Mouse (Mus musculus) lung, embryonic 15.5 days (tissue): ENCODE measurements around the gene Gja5. TPM values are rescaled to one million over a fixed set of nuclear protein-coding genes. Genes with fewer than 3 reads are reported as not detected.

Experiments used
- ATAC-seq: fragments of 200-750 bp; cut with Nextera tagmentation; 2 replicates; pipeline ENCODE4 v1.8.0; 2017; ENCODE audit warnings: moderate number of reproducible peaks, borderline replicate concordance; ENCODE audit not compliant: low FRiP score, low TSS enrichment; ENCODE audit errors: extremely low read depth
- H3K27ac ChIP-seq: fragments of 300-500 bp; sonication (generic); 2 replicates; pipeline ENCODE4 v1.5.1; 2015; ENCODE audit warnings: moderate library complexity, mild to moderate bottlenecking, inconsistent platforms
- H3K27me3 ChIP-seq: fragments of 300-500 bp; sonication (generic); 2 replicates; pipeline ENCODE4 v1.6.1; 2015; ENCODE audit warnings: inconsistent platforms
- H3K36me3 ChIP-seq: fragments of 300-500 bp; sonication (generic); 2 replicates; pipeline ENCODE4 v1.6.1; 2015; ENCODE audit warnings: inconsistent platforms
- H3K4me1 ChIP-seq: fragments of 300-500 bp; sonication (generic); 2 replicates; pipeline ENCODE4 v1.6.1; 2015; ENCODE audit warnings: inconsistent platforms
- H3K4me2 ChIP-seq: fragments of 300-500 bp; sonication (generic); 2 replicates; pipeline ENCODE4 v1.6.1; 2015; ENCODE audit warnings: inconsistent platforms, mild to moderate bottlenecking, moderate library complexity
- H3K4me3 ChIP-seq: fragments of 300-500 bp; sonication (generic); 2 replicates; pipeline ENCODE4 v1.5.1; 2015; ENCODE audit warnings: mild to moderate bottlenecking, inconsistent platforms
- H3K9ac ChIP-seq: fragments of 300-500 bp; sonication (generic); 2 replicates; pipeline ENCODE4 v1.6.1; 2015; ENCODE audit warnings: inconsistent platforms
- H3K9me3 ChIP-seq: fragments of 300-500 bp; sonication (generic); 2 replicates; pipeline ENCODE4 v1.6.1; 2016; ENCODE audit warnings: inconsistent platforms
- WGBS: fragments of 180-500 bp; shearing (Covaris S2); methylation state at CpG from one replicate; pipeline ENCODE4 v1.1.7; 2015; 5-methylcytosine and 5-hydroxymethylcytosine counted together
- polyA plus RNA-seq: library from polyadenylated mRNA; unstranded; fragments of >200 nt; fragmentation: Nextera tagmentation; extraction: Ambion mirVana; gene quantifications from 2 replicates; pipeline ENCODE4 v1.2.1, GENCODE M21; 2015

Gene Gja5
- polyA plus RNA-seq, 1 experiment from 2014 or later = 25.6 TPM

DNA sequence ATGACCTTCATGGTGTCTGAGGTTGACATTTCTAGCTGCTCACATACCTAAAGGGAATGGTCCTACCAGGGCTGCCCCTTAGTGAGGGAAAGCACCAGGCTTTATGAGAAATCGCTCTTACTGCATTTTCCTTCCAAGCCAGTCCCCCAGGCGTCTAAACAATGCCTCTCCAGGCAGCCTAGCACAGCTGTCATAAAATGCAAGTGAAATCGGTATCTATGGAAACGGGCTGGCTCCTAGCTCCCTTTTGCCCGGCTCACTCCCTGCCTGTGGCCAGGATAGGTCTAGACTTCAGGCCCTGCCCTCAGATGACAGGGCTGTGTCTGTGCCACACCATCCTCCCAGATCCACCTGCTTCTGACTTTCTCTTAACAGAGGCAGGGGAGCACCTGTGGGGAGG lies 33.1 kb downstream of the Gja5 start:
- WGBS = 27% methylated on average over 5 of the region's 5 CpGs
- Histone ChIP-seq H3K9me3 (no peaks in the 10 kb centered on the region), H3K27ac (no peak overlapping the region), H3K9ac (no peak overlapping the region), H3K27me3 (peaks cover 19% of the 10 kb centered on the region), H3K4me1 (0 out of 2 replicates have a peak, but pooled peaks cover 2% of the 10 kb centered on the region), H3K4me2 (no peak overlapping the region), H3K36me3 (no peaks in the 10 kb centered on the region), H3K4me3 (no peak overlapping the region)
- ATAC-seq = no peak

DNA sequence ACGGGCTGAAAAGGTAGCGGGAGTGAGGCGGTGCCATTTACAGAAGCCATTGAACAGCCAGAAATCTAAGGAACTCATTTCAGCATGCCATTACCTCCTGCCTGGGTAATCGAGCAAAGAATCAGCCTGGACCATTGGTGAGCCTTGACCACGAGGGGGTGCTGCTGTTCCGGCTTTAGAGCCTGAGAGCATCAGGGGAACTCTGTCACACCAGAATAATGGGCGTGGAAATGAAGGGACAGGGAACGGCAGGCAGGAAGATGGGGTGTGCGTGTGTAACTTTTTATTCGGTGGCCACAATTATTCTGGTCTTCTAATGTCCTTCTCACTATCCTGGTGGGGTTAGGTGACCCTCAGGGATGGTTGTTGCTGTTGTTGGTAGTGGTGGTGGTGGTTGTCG lies 34.2 kb downstream of the Gja5 start:
- Histone ChIP-seq H3K9me3 (no peaks in the 10 kb centered on the region), H3K4me1 (0 out of 2 replicates have a peak, but pooled peaks cover 2% of the 10 kb centered on the region), H3K4me3 (peak overlapping the region; percentile 18; the same call in 1 of the 2 replicates), H3K36me3 (no peaks in the 10 kb centered on the region), H3K4me2 (peak overlapping the region; percentile 41), H3K27me3 (peaks cover 19% of the 10 kb centered on the region), H3K27ac (no peak overlapping the region), H3K9ac (no peak overlapping the region)
- ATAC-seq = peak; percentile 70; the same call in 1 of the 2 replicates
- WGBS = 6% methylated on average over 11 of the region's 11 CpGs

DNA sequence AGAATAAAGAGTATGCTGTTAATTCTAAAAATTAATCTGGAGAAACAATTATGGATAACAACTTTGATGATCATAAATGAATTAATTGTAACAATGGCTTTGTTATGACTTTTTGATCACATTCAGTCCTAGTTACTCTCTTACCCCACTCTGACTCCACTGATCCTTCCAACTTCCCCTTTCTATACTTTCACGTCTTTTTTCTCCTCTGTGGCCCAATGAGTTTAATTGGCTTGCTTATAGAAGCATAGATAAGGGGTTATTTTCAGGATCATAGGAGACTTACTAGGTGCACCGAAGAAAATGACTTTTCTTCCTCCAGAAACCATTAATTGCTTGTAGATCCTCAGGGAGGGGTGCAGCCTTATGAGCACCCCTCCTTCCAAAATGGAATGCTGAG lies 38.2 kb downstream of the Gja5 start:
- Histone ChIP-seq H3K27me3 (0 out of 2 replicates have a peak, but pooled peaks cover 5% of the 10 kb centered on the region), H3K27ac (no peak overlapping the region), H3K4me2 (no peak overlapping the region), H3K9ac (no peak overlapping the region), H3K4me3 (no peak overlapping the region), H3K9me3 (no peaks in the 10 kb centered on the region), H3K36me3 (no peaks in the 10 kb centered on the region), H3K4me1 (0 out of 2 replicates have a peak, but pooled peaks cover 2% of the 10 kb centered on the region)
- ATAC-seq = no peak
- 73% methylated on average over 2 of the region's 2 CpGs for WGBS

DNA sequence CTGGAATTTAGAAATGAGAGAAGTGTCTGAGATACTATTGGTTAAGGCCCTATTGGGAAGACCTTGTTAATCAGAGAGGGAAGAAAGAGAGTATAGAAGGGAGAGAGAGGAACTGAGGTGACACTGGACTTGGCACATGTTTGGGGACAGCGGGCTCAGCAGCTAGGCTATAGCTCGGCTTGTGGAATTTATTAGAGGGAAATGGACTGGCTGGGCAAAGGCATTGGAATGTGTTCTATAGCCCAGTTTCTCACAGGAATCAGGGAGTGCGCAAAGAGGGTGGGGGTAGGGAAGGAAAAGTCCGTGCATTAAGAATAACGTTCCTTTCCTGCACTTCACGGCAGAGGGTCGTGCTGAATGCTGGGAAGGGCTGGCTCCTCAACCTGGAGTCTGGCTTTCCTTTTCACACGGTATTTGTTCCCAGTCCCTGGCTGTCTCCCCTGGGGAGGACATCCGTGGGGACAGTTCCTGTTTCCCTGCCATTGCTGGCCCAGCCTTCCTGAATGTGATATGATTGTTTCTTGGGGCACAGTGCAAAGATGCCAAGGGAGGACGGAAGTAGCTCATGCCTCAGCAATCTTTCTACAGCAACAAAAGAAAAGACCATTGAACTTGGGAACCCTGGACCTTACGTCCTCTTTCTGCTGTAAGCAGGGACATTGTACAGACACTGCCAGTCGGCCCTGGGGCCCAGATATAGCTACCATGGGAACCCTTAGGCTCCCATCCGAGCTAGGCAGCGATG lies 49.2 kb downstream of the Gja5 start:
- Histone ChIP-seq H3K4me1 (peaks cover 11% of the 10 kb centered on the region; the same call in 1 of the 2 replicates), H3K36me3 (no peaks in the 10 kb centered on the region), H3K27me3 (no peaks in the 10 kb centered on the region), H3K9ac (no peak overlapping the region), H3K9me3 (no peaks in the 10 kb centered on the region), H3K4me2 (peak overlapping the region; percentile 22), H3K4me3 (no peak overlapping the region), H3K27ac (peak overlapping the region; percentile 39)
- WGBS = 28% methylated on average over 14 of the region's 14 CpGs
- ATAC-seq = peak; percentile 64; the same call in 1 of the 2 replicates

DNA sequence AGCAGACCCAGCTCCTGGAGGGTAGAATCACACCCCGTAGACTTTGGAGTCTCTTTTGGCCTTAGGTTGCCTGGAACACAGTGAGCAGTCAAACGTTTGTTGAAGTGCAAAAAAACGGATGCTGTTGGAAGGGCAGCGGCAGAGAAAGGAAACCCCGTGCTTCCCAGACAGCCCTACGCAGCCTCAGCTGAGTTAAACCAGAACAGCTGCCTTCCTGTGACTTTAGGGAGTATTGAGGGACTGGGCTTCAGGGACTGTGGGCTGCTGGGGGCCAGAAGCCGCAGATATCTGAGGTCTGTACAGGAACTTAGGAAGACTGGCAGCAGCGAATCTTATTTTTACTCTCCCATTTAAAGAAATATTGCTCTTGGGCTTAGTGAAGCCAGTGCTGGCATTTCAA lies 56.1 kb downstream of the Gja5 start:
- Histone ChIP-seq H3K4me1 (no peaks in the 10 kb centered on the region), H3K4me2 (no peak overlapping the region), H3K27me3 (no peaks in the 10 kb centered on the region; the same call in 1 of the 2 replicates), H3K9ac (no peak overlapping the region), H3K4me3 (no peak overlapping the region), H3K9me3 (no peaks in the 10 kb centered on the region), H3K36me3 (no peaks in the 10 kb centered on the region), H3K27ac (no peak overlapping the region)
- WGBS = 34% methylated on average over 8 of the region's 8 CpGs
- ATAC-seq = no peak

DNA sequence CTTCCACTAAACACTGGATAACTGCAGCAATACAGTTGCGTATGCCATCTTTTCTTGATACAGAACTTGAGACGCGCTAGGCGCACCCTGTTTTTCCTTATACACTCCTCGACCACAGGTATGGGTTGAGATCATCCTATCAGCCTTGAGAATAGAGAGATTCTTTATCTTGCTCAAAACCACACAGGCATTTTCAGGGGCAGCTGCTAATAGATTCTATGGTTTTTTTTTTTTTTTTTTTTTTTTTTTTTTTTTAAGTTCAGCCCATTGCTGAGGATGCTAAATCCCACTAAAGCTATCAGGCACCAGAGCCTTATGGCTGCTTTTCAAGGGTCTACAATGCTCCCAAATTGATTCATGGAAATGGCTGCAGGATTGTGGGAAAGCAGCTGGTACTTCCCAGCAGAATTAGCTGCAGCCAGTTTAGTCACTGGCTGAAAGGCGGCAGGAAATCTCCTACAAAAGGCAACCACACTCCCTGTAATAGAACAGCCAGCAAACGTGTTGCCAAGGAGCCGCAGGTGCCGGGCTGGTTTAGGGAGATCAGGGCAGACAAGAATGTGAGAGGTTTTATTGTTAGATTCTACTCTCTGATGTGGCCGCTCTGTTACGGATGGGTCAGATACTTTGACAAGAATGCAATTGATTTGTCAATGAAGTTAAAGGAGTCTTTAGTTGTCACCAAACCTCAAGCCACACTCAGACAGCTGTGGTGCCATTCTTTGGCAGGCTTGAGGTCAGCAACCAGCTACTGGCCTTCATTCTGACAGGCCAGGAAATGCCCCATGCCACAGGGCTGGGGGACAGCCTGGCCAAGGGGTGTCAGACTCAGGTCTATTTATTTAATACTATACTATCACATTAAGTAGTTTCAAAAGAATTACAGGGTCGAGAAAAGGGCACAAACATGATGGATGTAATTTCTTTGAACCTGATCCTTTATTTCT lies 58.9 kb downstream of the Gja5 start:
- 62% methylated on average over 12 of the region's 12 CpGs for WGBS

DNA sequence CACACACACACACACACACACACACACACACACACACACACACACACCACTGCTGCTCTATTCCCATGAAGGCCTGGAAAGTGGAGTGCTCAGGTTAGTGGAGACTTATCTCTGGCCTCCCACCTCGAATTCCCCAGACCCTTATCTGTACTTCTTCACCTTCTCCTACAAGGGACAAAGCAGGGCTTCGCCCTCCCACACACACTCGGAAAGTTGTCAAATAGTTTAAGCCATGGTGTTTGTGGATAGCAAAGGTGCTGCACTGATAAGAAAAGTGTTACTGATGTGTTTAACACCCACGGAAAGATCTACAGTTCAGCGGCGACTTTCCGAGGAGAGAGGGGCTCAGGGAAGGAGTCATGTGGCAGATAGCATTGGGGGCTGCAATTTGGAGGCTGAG lies 66.5 kb downstream of the Gja5 start:
- H3K9me3 ChIP-seq = no peaks in the 10 kb centered on the region
- no peaks in the 10 kb centered on the region for H3K4me1 ChIP-seq
- H3K4me3 ChIP-seq = no peak overlapping the region
- no peak overlapping the region for H3K4me2 ChIP-seq
- H3K9ac ChIP-seq = no peak overlapping the region
- WGBS = 7% methylated on average over 7 of the region's 7 CpGs
- H3K27ac ChIP-seq = no peak overlapping the region
- H3K27me3 ChIP-seq = peaks cover 4% of the 10 kb centered on the region; the same call in 1 of the 2 replicates
- no peaks in the 10 kb centered on the region for H3K36me3 ChIP-seq
- ATAC-seq = no peak

More for the DNA sequence above, 58.9 kb downstream of the Gja5 start:
- Histone ChIP-seq H3K9ac (no peak overlapping the region), H3K4me2 (no peak overlapping the region), H3K27me3 (no peaks in the 10 kb centered on the region; the same call in 1 of the 2 replicates), H3K9me3 (no peaks in the 10 kb centered on the region), H3K4me3 (no peak overlapping the region), H3K27ac (no peak overlapping the region), H3K36me3 (no peaks in the 10 kb centered on the region), H3K4me1 (no peaks in the 10 kb centered on the region)
- no peak for ATAC-seq

DNA sequence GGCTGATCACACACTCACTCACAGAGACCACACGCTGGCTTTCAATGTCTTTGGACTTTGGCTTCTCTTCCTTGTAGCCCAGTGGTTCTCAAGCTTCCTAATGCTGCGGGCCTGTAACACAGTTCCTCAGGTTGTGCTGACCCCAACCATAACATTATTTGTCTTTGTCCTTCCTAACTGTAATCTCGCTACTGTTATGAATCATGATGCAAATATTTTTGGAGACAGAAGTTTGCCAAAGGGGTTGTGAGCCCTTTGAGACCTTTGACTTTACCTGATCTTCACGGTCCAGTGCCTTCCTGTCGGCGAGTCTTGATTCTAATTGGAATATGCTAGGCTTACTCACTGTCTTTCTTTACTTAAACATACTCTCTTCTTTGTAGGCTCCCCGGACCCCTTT lies 70.0 kb downstream of the Gja5 start:
- H3K36me3 ChIP-seq = no peaks in the 10 kb centered on the region
- H3K4me1 ChIP-seq = no peaks in the 10 kb centered on the region
- H3K9ac ChIP-seq = no peak overlapping the region
- WGBS = 77% methylated on average over 7 of the region's 7 CpGs
- peaks cover 30% of the 10 kb centered on the region for H3K27me3 ChIP-seq
- no peak overlapping the region for H3K27ac ChIP-seq
- no peak overlapping the region for H3K4me2 ChIP-seq
- H3K9me3 ChIP-seq = no peaks in the 10 kb centered on the region
- H3K4me3 ChIP-seq = no peak overlapping the region
- ATAC-seq = no peak

DNA sequence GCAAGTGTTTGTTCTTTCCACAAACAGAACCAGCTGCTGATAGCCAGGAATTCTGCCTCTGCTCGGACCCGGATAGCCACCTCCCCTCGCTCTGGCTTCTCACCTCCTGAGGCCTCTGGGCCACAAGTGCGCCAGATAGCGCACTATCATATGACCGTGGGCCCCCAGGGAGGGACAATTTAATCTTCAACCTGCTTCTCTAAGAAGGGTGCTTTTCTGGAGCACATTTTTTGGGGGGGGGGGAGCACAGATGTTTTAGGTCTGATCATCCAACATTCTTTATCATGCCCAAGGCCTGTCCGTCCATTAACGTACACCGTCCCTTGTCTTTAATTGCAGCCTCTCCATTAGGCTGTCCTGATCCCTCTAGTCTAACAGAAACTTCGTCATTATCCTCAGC lies 71.1 kb downstream of the Gja5 start:
- Histone ChIP-seq H3K9me3 (no peaks in the 10 kb centered on the region), H3K9ac (no peak overlapping the region), H3K27ac (no peak overlapping the region), H3K27me3 (peaks cover 39% of the 10 kb centered on the region), H3K4me3 (no peak overlapping the region), H3K36me3 (no peaks in the 10 kb centered on the region), H3K4me1 (no peaks in the 10 kb centered on the region), H3K4me2 (no peak overlapping the region)
- WGBS = 74% methylated on average over 10 of the region's 10 CpGs
- ATAC-seq = no peak

DNA sequence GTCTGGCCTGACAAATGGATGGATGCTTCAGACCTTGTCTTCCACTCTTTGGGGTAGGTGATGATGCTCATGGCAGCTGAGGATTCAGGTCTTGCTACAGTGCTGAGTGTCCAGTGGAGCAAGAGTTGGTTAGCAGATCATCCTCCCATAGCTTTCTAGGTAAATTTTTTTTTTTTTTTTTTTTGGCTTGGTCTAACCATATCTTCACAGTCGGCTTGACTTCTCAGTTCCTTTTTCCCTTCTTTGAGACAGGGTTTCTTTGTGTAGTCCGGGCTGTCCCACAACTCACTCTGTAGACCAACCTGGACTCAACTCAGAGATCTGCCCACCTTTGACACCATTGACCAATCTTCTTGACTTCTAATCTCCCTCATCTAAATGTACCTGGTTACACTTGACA lies 73.0 kb downstream of the Gja5 start:
- ATAC-seq = no peak
- no peak overlapping the region for H3K27ac ChIP-seq
- H3K4me2 ChIP-seq = no peak overlapping the region
- H3K4me3 ChIP-seq = no peak overlapping the region
- peaks cover 41% of the 10 kb centered on the region for H3K27me3 ChIP-seq
- no peaks in the 10 kb centered on the region for H3K36me3 ChIP-seq
- no peaks in the 10 kb centered on the region for H3K9me3 ChIP-seq
- WGBS = 88% methylated on average over 2 of the region's 2 CpGs
- H3K9ac ChIP-seq = no peak overlapping the region
- H3K4me1 ChIP-seq = no peaks in the 10 kb centered on the region

DNA sequence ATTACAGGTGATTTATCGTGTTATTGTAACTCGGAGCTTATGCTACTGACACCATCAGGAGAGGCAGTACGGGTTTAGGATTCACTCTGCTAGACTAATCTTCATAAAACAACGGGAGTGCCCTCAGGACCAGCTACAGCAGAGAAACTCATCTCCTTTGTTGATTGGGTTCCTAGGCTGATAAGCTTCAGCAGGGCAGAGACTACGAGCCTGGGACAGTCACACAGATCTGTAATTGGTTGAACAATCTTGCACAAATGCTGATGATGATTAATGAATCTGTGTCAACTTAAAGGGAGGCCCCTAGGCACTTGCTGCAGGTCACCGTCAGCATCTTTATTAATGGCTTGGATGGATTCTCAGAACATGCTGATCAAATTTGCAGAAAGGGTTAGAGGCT lies 74.0 kb downstream of the Gja5 start:
- peaks cover 41% of the 10 kb centered on the region for H3K27me3 ChIP-seq
- H3K4me1 ChIP-seq = no peaks in the 10 kb centered on the region
- H3K27ac ChIP-seq = no peak overlapping the region
- H3K36me3 ChIP-seq = no peaks in the 10 kb centered on the region
- H3K4me2 ChIP-seq = no peak overlapping the region
- H3K4me3 ChIP-seq = no peak overlapping the region
- H3K9ac ChIP-seq = no peak overlapping the region
- H3K9me3 ChIP-seq = no peaks in the 10 kb centered on the region
- ATAC-seq = no peak
- WGBS = 44% methylated on average over 6 of the region's 6 CpGs

DNA sequence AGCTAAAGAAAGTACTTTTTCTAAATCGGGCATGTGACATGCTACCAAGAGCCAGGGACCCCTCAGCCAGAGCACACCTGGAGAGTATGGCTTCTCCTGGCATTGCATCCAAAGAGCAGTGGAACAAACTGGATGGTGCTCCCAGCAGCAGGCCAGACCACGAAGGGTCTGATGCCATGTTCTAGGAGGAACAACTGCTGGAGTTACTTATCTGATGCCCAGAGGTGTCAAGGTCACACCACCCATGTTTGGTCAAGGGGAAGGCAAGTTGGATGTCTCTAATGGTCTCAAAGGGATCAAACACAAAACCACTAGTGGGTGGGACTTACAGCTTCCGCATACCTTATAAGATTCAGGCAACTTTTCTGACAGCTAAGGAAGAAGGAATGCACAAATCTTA lies 74.5 kb downstream of the Gja5 start:
- H3K27me3 ChIP-seq = peaks cover 41% of the 10 kb centered on the region
- H3K9ac ChIP-seq = no peak overlapping the region
- no peak overlapping the region for H3K4me3 ChIP-seq
- H3K9me3 ChIP-seq = no peaks in the 10 kb centered on the region
- no peak overlapping the region for H3K4me2 ChIP-seq
- H3K27ac ChIP-seq = no peak overlapping the region
- 80% methylated on average over 3 of the region's 3 CpGs for WGBS
- no peaks in the 10 kb centered on the region for H3K4me1 ChIP-seq
- H3K36me3 ChIP-seq = no peaks in the 10 kb centered on the region
- ATAC-seq = no peak
